Mouse (Mus musculus) thymus, postnatal 10 days (tissue): ENCODE results near the gene Pparg.

Experiments
- DNase-seq, 2 experiments: peaks; one replicate each; pipeline ENCODE4 v3.0.0; 2021; ENCODE audit warnings: low spot score in 2 of 2

Gene Pparg

DNA sequence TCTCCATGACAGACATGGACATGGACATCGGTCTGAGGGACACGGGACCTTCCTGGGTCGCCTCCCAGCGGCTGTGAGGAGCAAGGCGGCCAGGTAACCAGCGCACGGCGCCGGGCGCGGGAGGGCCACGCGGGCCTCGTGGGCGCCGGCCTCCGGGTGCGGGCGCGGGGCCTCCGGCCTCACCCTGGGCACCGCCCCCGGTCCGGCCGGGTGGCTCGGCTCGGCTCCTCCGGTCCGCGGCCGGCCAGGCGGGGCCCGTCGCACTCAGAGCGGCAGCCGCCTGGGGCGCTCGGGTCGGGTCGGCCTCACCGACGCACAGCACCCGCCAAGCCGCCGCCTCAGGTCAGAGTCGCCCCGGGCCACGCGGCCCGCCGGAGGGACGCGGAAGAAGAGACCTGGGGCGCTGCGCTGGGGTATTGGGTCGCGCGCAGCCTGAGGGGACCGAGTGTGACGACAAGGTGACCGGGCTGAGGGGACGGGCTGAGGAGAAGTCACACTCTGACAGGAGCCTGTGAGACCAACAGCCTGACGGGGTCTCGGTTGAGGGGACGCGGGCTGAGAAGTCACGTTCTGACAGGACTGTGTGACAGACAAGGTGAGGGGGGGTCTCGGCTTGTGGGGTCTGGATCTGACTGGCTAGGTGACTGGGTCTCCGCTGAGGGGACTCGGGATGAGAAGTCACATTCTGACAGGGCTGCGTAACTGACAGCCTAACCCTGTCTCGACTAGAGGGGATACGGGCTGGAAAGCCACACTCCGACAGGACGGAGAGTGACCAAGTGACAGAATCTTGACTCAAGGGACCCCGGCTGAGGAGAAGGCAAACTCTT lies at the start of gene Pparg:
Gene Pparg, plus strand, starts transcription at position 176 of the 830 bp plus-strand sequence.
- peak in 1 of 2 experiments; percentile 22 for DNase-seq

DNA sequence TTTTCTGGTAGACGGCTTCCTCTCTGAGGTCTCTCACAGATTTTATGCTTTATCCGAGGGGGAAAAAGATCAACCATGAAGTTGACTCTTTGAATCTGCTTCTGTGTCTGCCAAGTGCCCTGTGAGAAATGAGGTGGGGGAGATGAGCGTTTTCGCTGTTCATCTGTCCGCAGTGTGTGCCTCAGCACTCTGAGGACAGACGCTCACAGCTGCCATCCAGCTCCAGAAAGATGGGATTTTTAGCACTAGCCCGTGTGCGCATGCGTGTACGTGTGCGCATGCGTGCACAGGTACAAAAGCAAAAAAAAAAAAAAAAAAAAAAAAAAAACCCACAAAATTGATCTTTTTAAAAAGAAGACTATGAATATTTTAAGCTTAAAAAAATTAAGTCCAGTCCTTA lies 48.0 kb upstream of the Pparg start:
- no peak for DNase-seq

DNA sequence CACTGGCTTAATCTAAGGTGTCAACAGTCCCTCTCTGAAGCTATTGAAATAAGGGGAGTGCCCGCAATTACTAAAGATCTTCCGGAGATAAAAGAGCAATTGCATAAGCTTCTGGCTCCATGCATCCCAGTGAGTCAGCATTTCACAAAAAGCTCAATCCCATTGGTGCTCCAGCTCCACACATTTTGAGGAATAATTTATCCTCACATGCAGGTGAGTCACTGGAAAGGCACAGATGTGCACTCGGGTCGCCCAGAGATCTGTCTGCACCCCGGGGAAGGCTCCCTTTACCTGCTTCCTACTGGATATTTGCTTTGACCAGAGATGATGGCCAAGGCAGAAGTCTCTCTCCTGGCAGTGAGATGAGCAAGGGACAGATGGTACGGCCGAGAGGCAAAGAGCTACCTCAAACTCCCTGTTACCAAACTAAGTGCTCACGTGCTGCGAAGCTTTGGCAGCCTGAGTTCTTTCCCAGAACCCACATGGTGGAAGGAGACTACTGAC lies 47.5 kb upstream of the Pparg start:
- DNase-seq, result no peak

DNA sequence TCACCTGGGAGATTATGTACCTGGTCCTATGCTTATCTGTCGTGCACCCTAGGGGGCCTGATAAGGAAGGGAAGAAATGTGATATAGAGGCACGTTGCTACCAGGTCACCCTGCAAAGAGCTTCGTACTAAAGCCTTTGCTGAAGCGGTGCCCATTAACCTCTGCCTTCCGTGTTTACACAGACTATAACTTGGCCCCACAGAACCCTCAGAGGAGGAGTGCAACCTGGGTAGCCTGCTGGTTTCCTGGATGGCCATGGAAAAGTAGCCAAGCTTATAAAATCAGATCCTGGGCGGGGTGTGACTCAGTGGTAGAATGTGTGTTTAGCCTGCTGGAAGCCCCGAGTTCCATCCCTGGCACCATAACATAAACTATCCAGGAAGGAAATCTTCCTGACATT lies 46.8 kb upstream of the Pparg start:
- no peak for DNase-seq

DNA sequence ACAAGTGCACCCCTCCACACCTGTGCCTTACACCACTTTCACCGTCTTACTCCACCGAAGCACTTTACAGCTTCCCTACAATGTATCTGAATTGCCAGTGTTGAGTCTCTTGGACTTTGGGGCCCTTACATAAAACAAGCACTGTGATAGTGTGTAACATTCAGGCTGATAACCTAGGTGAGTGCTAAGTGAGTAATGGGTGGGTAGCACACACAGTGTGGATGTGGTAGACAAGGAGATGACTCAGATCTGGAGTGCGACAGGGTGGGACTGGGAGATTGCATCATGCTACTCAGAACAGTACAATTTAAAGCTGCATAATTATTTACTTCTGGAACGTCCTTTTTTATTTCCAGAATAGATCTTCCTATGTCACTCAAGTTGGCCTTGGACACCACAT lies 45.0 kb upstream of the Pparg start:
- no peak for DNase-seq

DNA sequence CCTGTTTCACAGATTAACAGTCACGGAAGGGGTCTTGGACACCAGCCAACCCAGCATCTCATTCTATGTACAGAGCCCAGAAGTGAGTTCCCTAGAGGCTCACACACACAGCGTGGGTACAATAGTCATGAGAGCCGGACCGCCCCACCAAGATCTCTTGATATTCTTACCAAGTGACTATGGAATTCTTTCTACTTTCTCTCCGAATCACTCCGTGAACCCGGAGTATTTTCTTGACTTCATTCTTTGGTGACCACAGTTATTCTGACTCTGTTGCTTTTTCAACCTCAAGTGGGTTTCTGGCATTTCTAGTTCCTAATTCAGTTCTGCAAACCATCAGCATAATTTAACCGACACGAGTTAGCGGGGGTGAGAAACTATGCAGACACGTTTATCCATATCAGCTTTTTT lies 43.9 kb upstream of the Pparg start:
- DNase-seq, result no peak

DNA sequence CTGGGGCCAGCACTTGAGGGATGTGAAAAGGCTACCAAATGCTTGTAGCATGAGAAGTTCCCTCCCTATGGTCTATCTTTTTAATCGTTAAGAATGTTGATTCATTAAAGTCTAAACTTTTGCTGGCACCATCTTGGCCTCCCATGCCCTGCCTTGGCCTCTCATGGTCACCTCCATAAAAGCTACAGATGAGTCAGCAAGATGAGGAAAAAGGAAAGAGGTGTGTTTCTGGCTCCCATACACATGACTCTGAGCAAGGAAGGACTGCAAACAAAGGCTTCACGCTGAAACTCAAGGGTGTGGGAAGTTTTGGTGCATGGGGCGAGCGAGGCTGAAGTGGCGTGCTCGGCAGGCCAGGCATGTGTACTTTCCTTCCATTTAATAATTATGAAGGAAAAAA lies 41.9 kb upstream of the Pparg start:
- no peak for DNase-seq

DNA sequence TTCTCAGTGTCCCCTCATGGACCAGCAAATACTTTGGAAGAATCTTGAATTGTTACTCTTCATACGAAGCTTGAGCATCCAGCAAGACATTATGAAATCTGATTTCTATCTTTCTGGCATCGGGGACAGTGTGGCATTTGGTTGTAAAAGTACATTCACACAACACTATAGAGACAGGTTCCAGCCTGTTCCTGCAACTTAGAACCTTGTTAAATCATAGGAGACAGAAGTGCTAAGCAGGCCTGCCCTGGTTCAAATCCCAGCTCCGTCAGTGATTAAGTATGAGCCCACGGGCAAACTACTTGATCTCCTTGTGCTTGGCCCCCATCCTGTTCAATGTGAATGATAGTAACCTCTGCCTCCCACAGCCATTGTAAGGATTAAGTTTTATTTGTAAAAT lies 41.1 kb upstream of the Pparg start:
- no peak for DNase-seq

DNA sequence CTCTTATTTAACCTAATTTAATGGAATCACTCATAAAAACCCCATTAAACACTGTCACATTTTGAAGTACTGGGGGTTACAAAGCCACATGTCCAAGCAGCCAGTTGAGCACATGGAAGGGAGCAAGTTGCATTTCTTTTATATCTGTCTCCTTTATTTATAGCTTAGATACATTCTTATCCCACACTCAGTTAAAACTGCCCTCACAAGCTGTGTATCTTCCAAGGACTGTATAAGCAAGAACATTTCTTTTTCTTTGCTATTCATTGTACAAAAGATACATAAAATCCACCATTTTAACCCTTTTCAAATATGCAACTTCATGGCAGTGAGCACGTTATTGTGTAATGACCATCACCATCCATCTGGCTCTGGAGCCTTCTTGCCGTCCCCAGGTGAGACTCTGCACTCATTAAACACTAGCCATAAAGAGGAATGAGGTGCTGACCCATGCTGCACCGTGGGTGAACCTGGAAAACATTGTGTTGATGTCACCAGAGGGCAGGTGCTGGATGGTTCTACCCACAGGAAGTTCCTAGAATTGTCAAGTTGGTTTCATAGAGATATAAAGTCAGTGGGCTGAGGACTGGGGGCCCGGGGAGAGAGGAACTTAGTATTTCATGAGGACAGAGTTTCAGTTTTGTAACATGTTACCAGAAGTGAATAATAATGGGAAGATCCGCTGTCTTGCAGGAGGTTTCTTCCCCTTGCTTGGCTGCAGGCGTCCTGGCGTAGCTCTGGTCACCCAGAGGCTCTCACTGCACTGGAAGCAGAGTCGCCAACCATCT lies 39.6 kb upstream of the Pparg start:
- no peak for DNase-seq

DNA sequence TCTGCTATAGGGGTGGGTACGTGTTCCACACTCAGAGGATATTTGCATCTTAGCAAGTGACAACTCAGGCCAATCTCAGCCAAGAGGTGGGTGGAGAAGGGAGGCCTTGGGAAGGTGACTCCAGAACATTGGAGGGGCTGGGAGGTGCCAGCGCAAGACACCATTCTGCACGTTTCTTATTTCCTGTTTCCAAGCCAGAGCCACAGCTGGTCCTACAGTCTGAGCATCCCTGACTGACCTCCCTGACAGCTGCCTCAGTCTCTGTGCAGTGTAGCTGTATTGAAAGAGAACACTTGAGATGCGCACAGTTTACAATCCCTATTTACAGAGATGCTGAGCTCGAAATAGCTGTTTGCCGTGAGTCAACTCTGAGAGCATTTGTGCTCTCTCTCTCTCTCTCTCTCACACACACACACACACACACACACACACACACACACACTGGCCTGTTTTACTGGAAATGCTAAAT lies 38.8 kb upstream of the Pparg start:
- DNase-seq, result no peak

DNA sequence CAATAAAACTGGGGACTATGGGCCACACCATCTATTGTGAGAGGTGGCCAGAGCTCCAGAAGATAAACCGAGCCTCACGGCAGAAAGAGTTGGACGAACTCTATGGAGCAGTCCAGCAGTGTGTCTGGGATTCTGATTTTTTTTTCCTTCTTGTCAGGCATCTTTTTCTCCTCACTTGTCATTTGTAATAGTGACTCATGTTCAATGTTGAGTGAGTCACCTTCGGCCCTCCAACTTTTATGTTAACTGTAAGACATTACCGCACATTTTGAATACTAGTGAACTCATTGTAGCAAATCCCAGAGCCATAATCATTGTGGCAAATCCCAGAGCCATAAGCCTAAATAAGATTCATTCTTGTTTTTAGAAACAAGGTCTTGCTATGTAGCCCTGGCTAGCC lies 37.8 kb upstream of the Pparg start:
- no peak for DNase-seq

DNA sequence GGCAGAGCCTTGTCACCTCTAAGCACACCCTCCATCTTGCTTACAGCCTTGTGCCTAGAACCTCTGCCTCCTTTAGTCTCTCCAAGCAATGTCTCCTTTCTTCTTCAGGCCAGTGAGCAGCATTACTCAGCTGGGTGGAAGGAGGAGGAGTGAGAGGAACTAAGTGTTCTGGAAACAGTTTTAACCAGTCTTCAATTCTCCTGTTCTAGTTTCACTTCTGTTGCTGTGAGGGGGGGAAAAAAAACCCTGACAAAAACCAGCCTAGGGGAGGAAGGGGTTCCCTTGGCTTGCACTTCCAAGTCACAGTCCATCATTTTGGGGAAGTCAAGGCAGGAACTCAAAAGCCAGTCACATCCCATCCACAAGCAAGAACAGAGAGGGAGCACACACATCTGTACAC lies 29.8 kb upstream of the Pparg start:
- DNase-seq, result no peak

DNA sequence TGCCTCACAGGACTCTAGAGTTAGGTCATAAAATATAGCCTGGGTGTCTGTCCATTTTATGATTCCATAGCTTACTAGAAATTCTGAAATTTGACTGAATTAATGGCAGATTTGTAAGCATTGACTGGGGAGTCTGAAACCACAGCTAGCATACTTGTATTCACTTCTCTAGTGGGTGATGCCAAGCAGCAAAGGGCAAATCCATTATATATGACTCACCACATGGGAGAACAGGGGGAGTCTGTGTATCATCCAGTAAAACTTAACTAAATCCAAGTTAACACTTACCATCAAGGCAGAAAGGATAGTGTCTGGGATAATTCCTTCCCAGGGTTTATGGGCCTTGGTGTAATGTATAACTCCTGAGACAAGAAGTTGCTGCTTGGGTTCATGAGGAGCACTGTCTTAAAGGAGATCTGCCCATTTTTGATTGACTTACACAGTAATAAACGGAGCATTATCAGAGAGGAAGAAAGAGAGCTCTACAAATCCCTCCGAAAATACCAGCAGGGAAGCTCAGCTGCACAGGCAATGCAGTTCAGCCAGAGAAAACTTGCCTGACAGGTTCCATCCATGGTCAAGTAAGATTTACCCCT lies 27.6 kb upstream of the Pparg start:
- no peak for DNase-seq

DNA sequence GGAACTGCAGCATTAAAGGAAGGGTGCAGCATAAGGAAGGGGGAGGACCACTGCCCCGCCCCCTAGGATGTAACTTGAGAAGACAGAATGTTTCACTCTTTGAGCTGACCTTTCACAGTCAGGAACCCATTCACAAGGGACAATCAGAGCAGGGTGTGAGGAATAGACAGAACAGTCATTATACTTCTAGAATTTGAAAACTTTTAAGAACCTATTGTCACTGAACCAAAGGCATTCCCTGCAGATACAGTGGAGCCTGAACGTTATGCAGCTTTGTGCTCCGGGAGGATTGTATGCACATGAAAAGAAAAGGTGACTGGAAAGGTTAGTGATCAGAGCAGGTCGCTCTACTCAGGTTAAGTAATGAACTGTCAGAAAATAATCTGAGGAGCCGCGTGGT lies 25.2 kb upstream of the Pparg start:
- no peak for DNase-seq

DNA sequence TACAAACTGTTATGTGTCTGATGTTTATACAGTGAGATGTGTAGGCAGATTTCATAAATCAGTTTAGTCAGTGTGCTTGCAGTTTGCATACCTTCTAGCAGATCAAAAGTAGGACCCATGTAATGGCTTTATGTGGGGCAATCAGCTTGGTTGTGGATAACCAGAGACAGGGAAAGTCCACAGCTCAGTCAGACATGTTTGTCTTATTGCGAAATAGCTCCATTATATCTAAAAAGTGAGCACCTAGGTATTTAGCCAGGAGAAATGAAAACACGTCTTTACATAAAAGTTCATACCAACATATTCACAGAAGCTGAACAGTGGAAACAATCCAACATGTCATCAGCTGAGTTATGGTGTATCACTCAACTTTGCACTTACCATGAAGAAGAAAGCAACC lies 20.7 kb upstream of the Pparg start:
- DNase-seq, result no peak

DNA sequence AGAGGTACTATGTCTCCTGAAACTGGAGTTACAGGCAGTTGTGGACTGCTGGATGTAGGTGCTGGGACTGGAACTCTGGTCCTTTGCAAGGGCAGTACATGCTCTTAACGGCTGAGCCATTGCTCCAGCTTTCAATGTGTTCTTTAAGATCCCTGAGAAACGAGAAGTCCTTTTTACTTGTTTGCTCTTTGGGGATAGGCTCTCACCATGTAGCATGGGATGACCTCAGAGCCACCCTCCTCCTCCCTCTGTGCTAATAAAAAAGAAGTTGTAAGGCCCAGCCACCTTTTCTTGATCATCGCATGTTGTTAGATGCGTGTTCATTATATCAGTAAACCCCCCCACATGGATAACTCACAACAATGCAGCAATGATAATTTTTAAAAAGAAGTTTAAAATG lies 17.7 kb upstream of the Pparg start:
- DNase-seq, result no peak

DNA sequence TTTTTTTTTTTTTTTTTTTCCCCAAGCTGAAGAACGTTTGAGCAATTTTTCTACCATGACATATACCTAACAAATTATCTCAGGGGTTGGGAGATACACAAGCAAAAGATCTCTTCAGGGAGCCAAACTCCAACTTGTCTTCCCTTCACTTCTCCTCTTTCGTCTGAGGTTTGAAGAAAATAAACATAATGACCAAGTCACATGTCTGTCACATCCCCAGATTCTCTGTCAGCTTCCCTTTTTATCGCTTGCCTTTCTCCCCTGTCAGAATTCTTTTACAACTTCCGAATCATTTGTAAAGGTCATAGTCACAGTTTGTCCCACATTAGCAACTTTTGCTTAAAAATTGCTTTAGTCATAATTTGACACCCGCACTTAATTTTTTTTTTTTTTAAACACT lies 17.2 kb upstream of the Pparg start:
- no peak for DNase-seq

DNA sequence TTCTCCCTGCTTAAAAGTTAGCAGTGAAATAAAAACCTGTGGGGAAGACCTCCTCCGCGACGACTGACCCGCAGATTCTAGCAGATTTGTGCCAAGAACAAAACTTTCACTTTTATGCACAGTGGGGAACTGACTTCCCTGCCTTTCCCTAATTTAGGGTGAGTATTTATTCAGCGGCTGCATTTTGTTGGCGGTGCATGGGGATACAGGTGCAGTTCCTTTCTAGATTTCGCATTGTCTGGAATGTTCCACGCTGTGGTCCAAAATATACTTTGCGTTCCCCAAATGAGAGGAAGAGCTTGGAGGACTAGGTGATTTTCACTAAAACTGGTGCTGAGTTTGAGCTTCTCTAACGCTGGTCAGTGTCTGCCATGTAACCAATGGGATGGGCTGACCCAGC lies 16.6 kb upstream of the Pparg start:
- DNase-seq, result no peak

DNA sequence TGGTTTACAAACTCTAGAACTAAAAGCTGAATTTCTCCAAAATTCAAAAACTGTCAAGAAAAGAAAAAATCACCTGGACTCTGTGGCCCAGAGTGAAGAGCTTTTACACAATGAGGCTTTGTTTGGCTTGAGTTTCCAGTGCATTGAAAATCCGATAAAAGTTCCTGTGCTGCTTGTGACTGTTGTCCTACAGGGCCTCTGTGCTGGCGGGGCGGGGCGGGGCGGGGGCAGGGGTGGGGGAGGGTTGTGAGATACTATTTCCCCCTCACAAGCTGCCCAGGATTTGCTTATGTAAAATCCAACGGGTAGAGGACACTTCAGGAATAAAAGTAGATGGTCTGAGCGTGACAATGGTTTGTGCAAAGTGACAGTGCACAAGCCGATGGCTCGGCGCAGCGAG lies 16.2 kb upstream of the Pparg start:
- DNase-seq, result no peak

DNA sequence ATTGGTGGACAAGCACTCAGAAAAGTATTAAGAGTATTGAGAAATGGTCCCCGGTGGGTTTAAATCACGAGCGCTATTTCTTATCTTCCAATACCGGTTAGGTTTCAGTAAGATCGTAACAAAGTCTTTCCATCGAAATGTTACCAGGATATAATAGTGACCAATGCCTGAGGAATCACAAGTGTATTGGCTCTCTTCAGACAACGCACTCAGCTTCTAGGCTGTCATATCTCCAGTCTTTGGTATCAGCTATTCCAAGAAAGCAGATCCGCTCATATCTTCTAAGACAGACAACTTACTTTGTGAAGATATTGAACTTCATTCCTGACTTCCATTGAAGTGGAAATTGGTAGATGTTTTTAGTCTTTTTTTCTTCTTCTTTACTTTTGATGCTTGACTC lies 15.7 kb upstream of the Pparg start:
- no peak for DNase-seq

DNA sequence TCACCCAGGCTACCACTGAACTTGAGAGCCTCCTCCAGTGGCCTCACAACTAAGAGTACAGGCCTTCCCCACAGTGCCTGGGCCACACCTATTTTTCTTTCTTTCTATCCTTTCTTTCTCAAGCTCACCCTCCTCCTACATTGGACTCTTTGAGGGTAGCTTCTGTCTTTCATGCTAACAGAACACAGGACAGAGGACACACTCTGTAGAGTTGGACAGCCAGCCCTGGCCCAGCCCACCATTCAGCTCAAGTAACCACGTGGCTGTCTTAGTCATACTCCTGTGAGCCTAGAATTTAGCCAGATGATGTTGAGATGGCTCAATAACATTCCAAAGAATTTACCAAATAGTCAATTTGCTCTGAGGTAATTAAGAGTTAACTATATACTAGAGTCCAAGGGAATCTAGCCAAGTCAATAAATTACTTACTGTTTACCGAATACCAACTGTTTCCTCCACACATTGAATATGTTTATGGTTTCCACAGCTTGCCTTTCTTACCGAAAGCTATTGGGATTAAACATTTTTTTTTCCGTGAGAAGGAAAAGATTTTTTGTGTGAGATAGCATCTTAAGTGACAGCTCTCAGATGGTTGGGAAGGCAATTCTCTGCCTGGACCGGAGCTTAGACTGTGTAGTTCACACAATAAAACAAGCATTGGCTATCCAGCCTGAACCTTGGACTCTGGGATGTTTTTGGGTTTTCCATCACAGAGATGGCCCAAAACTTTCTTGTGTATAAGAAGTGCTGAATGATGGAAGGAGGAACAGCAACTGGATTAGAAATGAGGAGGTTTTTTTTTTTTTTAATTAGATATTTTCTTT lies 10.9 kb upstream of the Pparg start:
- DNase-seq, result no peak
